Mouse (Mus musculus) thymus, postnatal 14 days (tissue): Measurements from ENCODE around the gene Ldlrap1.

ENCODE experiments used
- DNase-seq: peaks from one replicate; pipeline ENCODE4 v3.0.0; 2021

The Ldlrap1 gene

GRCm38 (mm10) chr4:134774126-134774525 is 6.3 kb upstream of the Ldlrap1 start:
- no peak for DNase-seq

- peak; percentile 75 for DNase-seq
These were observed 5.2 kb upstream of the Ldlrap1 start for GRCm38 (mm10) chr4:134772805-134773674.

- no peak for DNase-seq
These were observed 2.1 kb upstream of the Ldlrap1 start for GRCm38 (mm10) chr4:134769891-134770290.

GRCm38 (mm10) chr4:134769081-134769811 is 1.4 kb upstream of the Ldlrap1 start:
- no peak for DNase-seq

GRCm38 (mm10) chr4:134768226-134768888 is 533 bp upstream of the Ldlrap1 start:
- DNase-seq, result no peak

- DNase-seq, result peak; percentile 33
These were observed 859 bp downstream of the Ldlrap1 start for GRCm38 (mm10) chr4:134766904-134767425.

GRCm38 (mm10) chr4:134766277-134766676 is 1.5 kb downstream of the Ldlrap1 start:
- no peak for DNase-seq

- no peak for DNase-seq
These were observed 3.5 kb downstream of the Ldlrap1 start for GRCm38 (mm10) chr4:134764333-134764732.

- DNase-seq, result no peak
These were observed 5.5 kb downstream of the Ldlrap1 start for GRCm38 (mm10) chr4:134762360-134762759.

- no peak for DNase-seq
These were observed 7.0 kb downstream of the Ldlrap1 start for GRCm38 (mm10) chr4:134760793-134761201.

GRCm38 (mm10) chr4:134760281-134760680 is 7.5 kb downstream of the Ldlrap1 start:
- DNase-seq, result no peak

GRCm38 (mm10) chr4:134759564-134759963 is 8.3 kb downstream of the Ldlrap1 start:
- no peak for DNase-seq

GRCm38 (mm10) chr4:134758922-134759321 is 8.9 kb downstream of the Ldlrap1 start:
- no peak for DNase-seq

- DNase-seq, result no peak
These were observed 9.5 kb downstream of the Ldlrap1 start for GRCm38 (mm10) chr4:134758367-134758766.

GRCm38 (mm10) chr4:134756953-134757352 is 10.9 kb downstream of the Ldlrap1 start:
- no peak for DNase-seq

GRCm38 (mm10) chr4:134754941-134755340 is 12.9 kb downstream of the Ldlrap1 start:
- no peak for DNase-seq

- peak; percentile 72 for DNase-seq
These were observed 13.5 kb downstream of the Ldlrap1 start for GRCm38 (mm10) chr4:134754371-134754770.

- peak; percentile 67 for DNase-seq
These were observed 14.1 kb downstream of the Ldlrap1 start for GRCm38 (mm10) chr4:134753516-134754261.

- DNase-seq, result no peak
These were observed 14.9 kb downstream of the Ldlrap1 start for GRCm38 (mm10) chr4:134752911-134753426.

GRCm38 (mm10) chr4:134751682-134752380 is 16.0 kb downstream of the Ldlrap1 start:
- DNase-seq, result peak; percentile 28

- no peak for DNase-seq
These were observed 17.0 kb downstream of the Ldlrap1 start for GRCm38 (mm10) chr4:134750825-134751224.
